Mouse (Mus musculus) G1E-ER4 (cell line): Measurements from ENCODE around the gene Stac2. TPM values are rescaled to one million over a fixed set of nuclear protein-coding genes. Genes with fewer than 3 reads are reported as not detected.

Experiments used
- GATA1 ChIP-seq: IDR thresholded peaks from one replicate; pipeline ENCODE4 v1.8.0; 2012; ENCODE audit warnings: low read length, inconsistent platforms
- polyA plus RNA-seq: library from polyadenylated mRNA; stranded (reverse); fragments of >175 nt; gene quantifications from 2 replicates; pipeline ENCODE4 v1.2.3, GENCODE M21; 2012

The Stac2 gene
- polyA plus RNA-seq, 1 experiment, result not detected

DNA sequence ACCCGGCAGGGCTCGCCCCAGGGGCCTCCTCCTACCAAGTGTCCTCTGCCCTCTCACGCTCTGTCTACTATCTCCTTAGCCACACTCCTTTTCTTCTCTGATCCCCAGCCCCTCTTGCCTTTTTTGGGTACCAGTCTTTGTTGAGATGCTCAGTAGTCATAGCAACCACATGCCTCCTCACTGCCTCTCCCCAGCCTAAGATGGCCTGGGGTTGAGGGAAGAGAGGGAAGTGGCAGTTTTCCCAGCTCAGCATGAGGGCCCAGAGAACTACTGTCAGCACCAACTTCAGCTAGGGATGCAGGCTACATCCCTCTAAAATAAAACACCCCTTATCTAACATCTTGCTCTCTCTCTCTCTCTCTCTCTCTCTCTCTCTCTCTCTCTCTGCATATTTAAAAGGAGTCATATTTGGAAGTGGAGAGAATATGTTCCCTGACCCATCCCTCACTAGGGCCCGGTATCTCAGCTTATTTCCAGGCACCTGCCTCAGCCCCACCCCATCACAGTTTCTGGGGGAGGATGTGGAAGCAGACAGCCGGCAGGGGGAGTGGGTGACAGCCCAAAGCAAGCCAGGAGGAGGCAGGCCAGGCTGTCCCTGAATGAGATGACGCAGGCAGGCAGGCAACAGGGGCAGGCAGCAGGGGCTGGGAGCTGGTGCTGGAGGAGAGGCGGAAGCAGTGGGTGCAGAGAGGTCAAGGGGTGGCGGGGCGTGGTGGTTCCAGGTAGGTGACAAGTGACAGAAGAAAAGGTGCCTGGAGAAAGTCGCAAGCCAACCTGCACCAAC, 34.2 kb downstream of the Stac2 start:
- TF ChIP-seq GATA1, result no peak

DNA sequence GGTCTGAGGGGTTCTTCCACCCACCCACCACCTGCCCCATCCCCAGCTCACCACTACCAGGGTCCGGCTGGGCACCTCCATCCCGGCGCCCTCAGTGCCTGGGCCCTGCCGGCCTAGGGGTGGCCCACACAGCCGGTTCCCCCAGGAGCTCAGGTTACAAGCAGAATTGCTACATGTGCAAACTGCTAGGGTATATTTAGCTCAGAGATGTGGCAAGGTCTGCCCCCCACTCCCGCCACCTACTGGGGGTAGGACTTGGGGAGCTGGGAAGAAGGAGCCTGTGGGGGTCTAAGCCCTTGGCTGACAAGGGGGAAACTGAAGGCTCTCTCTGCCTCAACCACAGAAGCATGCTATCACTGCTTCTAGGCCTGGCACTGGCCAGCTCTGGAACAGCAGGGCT, 35.0 kb downstream of the Stac2 start:
- TF ChIP-seq GATA1, result no peak

- no peak for TF ChIP-seq GATA1
Measured at GRCm38 (mm10) chr11:98016824-98017223, 36.4 kb downstream of the Stac2 start.

DNA sequence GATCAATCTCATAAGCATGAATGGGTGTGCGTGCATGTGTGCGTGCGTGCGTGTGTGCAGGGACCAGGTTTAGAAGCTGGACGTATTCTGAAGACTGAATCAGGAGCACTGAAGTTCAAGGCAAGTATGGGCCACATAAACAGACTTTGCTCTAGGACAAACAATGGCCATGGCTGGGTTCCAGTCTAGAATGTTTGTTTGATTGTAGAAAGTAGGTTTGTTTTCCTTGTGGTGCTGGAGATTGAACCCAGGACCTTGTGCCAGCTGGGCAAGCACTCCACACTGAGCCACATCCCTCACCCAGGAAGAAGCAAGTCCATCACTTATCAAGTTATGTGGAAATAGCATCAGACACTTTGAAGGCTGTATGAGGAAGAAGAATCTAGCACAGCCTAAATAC, 37.1 kb downstream of the Stac2 start:
- no peak for TF ChIP-seq GATA1

DNA sequence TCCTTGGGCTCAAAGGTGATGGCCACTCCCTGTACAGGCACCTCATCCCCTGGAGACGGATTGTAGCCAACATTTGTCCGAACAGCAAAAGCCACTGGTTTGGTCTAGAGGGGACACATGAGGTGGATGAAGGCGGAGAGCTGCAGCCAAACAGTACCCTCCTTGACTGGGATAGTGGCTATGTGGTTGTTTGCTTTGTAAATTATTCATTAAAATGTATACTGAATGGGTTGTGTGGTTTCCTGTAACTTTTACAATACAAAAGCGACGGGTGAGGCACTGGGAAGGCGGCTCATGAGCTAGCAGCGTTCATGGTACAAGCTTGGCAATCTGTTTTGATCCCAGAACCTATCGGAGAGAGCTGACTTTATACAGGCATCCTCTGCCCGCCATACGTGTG, 40.4 kb downstream of the Stac2 start:
- TF ChIP-seq GATA1, result no peak

GRCm38 (mm10) chr11:98011716-98012115, 41.5 kb downstream of the Stac2 start:
- no peak for TF ChIP-seq GATA1

GRCm38 (mm10) chr11:98008087-98008486, 45.2 kb downstream of the Stac2 start:
- TF ChIP-seq GATA1, result no peak

DNA sequence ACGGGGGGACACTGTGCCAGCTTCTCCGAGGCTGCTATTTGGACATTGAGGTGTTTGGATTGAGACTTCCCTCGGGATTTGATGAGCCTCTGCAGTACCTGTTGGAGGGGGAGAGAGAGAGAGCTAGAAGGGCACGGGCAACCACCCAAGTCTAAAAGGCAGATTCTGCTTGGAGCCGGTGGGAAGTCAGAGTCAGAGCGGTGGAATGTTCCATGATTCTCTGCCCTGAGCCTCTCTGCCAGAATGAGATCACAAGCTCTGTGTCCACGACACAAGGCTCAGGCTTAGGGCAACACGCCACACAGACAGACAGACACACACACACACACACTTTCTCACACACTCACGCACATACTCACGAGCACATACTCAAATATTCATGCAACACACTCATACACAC, 47.6 kb downstream of the Stac2 start:
- no peak for TF ChIP-seq GATA1

DNA sequence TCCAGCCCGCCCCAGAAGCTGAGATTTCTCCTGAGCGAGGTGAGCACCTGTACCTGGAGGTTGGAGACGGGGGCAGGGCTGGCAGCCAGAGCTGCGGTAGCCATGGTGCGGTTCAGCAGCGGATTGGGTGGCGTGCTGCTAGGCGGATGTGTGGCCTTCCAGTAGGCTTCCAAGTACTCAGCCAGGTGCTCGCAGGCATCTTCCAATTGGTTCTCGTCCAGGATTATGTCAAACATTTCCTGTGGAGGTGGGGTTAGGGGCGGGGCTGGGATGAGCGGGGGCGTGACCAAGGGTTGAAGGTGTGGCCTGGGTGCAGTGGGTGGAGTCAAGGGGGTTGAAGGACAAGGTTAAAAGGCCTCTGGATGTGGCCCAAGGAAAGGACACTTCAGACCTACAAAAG, 48.2 kb downstream of the Stac2 start:
- TF ChIP-seq GATA1, result no peak

DNA sequence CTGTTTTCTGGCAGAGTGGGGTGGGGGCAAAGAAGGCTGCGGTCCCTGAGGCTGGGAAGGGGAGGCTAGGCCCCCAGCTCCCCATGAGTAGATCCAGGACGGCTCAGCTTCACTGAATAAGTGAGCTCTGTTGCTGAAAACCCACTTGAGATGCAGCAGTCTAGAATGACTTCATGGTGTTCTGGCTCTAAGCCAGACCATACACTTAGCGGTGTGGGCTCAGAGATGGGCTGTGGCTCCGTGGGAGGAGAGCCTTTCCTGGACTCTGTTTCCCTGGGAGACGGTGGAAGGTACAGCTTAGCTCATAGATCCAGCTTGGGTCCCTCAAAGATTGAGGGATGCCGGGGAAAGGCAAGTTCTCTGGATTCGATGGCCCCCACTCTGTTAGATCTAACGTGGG, 49.1 kb downstream of the Stac2 start:
- TF ChIP-seq GATA1, result no peak

GRCm38 (mm10) chr11:98003171-98003671, 50.0 kb downstream of the Stac2 start:
- no peak for TF ChIP-seq GATA1

DNA sequence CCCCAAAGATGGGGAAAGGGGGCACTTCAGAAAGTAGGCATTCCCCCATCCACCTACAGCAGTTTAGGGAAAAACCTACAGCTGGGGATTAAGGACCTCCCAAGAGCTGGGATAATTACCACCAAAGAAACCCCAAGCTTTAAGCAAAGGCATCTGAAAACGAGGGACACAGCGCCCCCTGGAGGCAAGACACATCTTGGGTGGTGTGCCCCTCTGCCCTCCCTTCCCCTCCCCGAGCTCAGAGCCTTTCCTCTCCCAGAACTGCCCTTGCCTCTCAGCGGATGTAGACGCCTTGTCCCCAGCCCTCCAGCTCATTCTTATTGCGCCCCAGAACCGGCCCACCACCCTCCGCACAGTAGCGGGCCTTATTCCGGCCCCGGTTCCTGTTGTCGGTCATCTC, 50.6 kb downstream of the Stac2 start:
- no peak for TF ChIP-seq GATA1

GRCm38 (mm10) chr11:98001986-98002385, 51.3 kb downstream of the Stac2 start:
- TF ChIP-seq GATA1, result no peak

DNA sequence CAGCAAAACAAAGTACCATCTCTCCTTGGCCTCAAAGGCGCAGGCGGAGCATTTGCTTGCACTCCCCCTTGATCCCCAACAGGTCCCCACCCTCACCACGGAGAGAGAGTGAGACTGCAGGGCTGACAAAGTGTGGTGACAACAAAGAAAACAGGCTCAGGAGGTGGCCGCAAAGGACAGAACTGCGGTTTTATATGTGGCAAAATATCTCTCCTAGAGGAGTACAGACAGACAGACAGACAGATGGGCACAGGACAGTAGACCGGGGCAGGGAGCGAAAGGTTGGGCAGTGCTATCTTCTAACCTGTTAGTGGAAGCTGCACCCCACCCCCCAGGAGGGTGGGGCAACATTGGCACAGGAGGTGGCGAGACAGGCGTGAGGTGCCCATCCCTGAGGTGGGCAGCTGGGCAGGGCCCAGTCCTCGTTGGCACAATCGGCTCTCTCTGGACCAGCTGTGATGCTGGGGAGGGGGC, 51.9 kb downstream of the Stac2 start:
- no peak for TF ChIP-seq GATA1

- TF ChIP-seq GATA1, result no peak
Measured at GRCm38 (mm10) chr11:98000378-98001140, 52.7 kb downstream of the Stac2 start.

DNA sequence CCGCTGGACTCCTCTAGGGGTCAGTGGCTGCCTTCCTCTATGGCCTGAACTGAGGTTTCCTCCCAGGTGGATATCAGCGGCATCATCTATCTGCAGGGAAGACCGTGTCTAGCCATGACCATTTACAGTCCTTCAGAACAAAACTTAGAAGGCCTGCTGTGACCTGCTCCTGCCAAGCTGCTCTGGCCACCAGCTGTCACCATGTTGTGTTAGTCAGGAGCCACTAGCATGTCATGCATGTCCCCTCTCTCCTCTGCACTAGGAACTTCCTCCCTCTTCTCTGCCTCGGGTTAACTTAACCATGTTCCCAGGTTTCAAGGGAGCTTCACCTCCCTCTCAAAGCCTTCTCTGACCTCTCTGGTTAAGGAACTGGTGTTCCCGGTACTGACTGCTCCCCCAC, 53.5 kb downstream of the Stac2 start:
- no peak for TF ChIP-seq GATA1
